Mouse (Mus musculus): ENCODE results near the gene Nfkbil1. TPM values are rescaled to one million over a fixed set of nuclear protein-coding genes. Genes with fewer than 3 reads are reported as not detected.
A peak's percentile ranks its signal among the peaks of the same experiment; 100 is the strongest.

Nfkbil1 gene
- polyA plus RNA-seq, 1 experiment from 2014 or later: 4.3 TPM

GRCm38 (mm10) chr17:35196321-35196641 is 39.3 kb downstream of the Nfkbil1 start:
- DNase-seq (ENCODE audit: low spot score) (no peak), ATAC-seq (replicated peaks; ENCODE audit: low FRiP score, low TSS enrichment, low read depth) (0 out of 2 replicates have a peak, but pooled peaks have one; percentile 12)
- Histone ChIP-seq H3K9me3 (ENCODE audit: control insufficient read depth, low read length) (no peaks in the 10 kb centered on the region), H3K27me3 (replicated peaks; ENCODE audit: control insufficient read depth, insufficient read depth, low read length) (peaks cover 36% of the 10 kb centered on the region), H3K4me1 (replicated peaks; ENCODE audit: control insufficient read depth, insufficient read depth, low read length) (peaks cover 19% of the 10 kb centered on the region; the same call in 1 of the 2 replicates), H3K4me2 (ENCODE audit: low read length) (peak overlapping the region; percentile 60), H3K4me3 (ENCODE audit: low read depth, low read length) (peak overlapping the region; percentile 26), H3K36me3 (ENCODE audit: control insufficient read depth, insufficient read depth, low read length) (no peaks in the 10 kb centered on the region), H3K9ac (ENCODE audit: low read length) (no peak overlapping the region; the same call in 1 of the 2 replicates), H3K27ac (ENCODE audit: low read depth) (no peak overlapping the region)
- WGBS: 32% methylated on average over 9 of the region's 9 CpGs

GRCm38 (mm10) chr17:35195631-35196320 is 39.8 kb downstream of the Nfkbil1 start:
- ATAC-seq (replicated peaks; ENCODE audit: low FRiP score, low TSS enrichment, low read depth) (peak; percentile 77), DNase-seq (ENCODE audit: low spot score) (peak; percentile 88)
- no peaks in the 10 kb centered on the region for H3K36me3 ChIP-seq (ENCODE audit: control insufficient read depth, insufficient read depth, low read length)
- H3K9me3 ChIP-seq (ENCODE audit: control insufficient read depth, low read length): no peaks in the 10 kb centered on the region
- peaks cover 19% of the 10 kb centered on the region; the same call in 1 of the 2 replicates for H3K4me1 ChIP-seq (replicated peaks; ENCODE audit: control insufficient read depth, insufficient read depth, low read length)
- WGBS: 1% methylated on average over 64 of the region's 66 CpGs
- H3K4me2 ChIP-seq (ENCODE audit: low read length): peak overlapping the region; percentile 60
- H3K27me3 ChIP-seq (replicated peaks; ENCODE audit: control insufficient read depth, insufficient read depth, low read length): peaks cover 31% of the 10 kb centered on the region
- H3K4me3 ChIP-seq (ENCODE audit: low read depth, low read length): peak overlapping the region; percentile 26
- H3K9ac ChIP-seq (ENCODE audit: low read length): no peak overlapping the region; the same call in 1 of the 2 replicates
- H3K27ac ChIP-seq (ENCODE audit: low read depth): no peak overlapping the region

- Histone ChIP-seq H3K36me3 (ENCODE audit: control insufficient read depth, insufficient read depth, low read length) (no peaks in the 10 kb centered on the region), H3K4me1 (replicated peaks; ENCODE audit: control insufficient read depth, insufficient read depth, low read length) (peaks cover 19% of the 10 kb centered on the region; the same call in 1 of the 2 replicates), H3K4me2 (ENCODE audit: low read length) (peak overlapping the region; percentile 60), H3K4me3 (ENCODE audit: low read depth, low read length) (peak overlapping the region; percentile 26), H3K9ac (ENCODE audit: low read length) (no peak overlapping the region; the same call in 1 of the 2 replicates), H3K27ac (ENCODE audit: low read depth) (no peak overlapping the region), H3K27me3 (replicated peaks; ENCODE audit: control insufficient read depth, insufficient read depth, low read length) (peaks cover 29% of the 10 kb centered on the region), H3K9me3 (ENCODE audit: control insufficient read depth, low read length) (no peaks in the 10 kb centered on the region)
- DNase-seq (ENCODE audit: low spot score) (no peak), ATAC-seq (replicated peaks; ENCODE audit: low FRiP score, low TSS enrichment, low read depth) (no peak)
- 36% methylated on average over 19 of the region's 19 CpGs for WGBS
Measured at GRCm38 (mm10) chr17:35194844-35195630, 40.6 kb downstream of the Nfkbil1 start.

DNA sequence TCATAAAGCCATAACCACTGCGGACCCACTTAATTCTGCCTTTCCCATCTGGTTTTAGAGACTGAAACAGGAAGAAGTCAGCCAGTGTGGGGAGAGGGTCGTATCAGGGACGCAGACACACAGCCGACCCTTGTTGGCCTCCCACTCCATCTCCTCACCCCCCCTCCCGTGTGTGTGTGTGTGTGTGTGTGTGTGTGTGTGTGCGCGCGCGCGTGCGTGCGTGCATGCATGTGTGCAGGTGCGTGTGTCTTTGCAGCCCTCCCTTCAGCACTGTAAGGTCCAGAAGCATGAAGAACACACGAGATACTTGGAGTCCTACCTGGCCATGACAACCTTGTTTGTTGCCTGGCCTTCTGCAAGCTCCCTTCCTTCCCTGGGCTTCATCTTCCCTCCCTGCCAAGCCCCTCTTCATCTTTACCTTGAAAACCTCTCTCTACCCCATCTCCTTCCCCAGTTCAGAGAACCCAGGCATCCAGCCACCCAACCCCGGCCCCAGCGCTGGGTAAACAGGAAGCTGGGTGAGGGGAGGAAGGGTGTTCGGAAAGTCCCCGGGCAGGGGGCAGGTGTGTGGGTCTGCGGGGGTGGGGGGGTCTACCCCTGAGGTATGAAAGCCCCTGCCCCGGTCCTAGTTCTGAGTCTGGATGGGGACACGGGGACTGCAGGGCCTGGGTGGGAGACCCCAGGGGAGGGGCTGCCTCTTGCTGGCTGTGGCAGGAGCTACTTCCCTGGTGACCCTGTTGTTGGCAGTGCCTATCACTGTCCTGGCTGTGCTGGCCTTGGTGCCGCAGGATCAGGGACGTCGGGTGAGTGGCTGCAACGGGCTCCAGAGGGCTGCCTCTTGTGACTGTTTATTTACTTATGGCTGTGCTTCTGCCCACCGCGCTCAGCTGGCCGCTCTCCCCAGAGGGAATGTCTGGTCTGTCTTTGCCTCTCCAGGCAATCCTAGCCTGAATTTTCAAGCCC is 41.4 kb downstream of the Nfkbil1 start, which contains the start of gene Ltb:
Gene Ltb, plus strand, starts transcription at position 559 of the 963 bp plus-strand sequence.
- ATAC-seq (replicated peaks; ENCODE audit: low FRiP score, low TSS enrichment, low read depth): no peak
- H3K9ac ChIP-seq (ENCODE audit: low read length): no peak within 1 kb of the TSS
- peaks cover 23% of the 10 kb centered on the region for H3K27me3 ChIP-seq (replicated peaks; ENCODE audit: control insufficient read depth, insufficient read depth, low read length)
- WGBS: 48% methylated on average over 28 of the region's 28 CpGs
- H3K4me3 ChIP-seq (ENCODE audit: low read depth, low read length): peak within 1 kb of the TSS; percentile 26
- no peaks in the 10 kb centered on the region for H3K9me3 ChIP-seq (ENCODE audit: control insufficient read depth, low read length)
- peak within 1 kb of the TSS; percentile 60 for H3K4me2 ChIP-seq (ENCODE audit: low read length)
- H3K36me3 ChIP-seq (ENCODE audit: control insufficient read depth, insufficient read depth, low read length): no peaks in the 10 kb centered on the region
- H3K4me1 ChIP-seq (replicated peaks; ENCODE audit: control insufficient read depth, insufficient read depth, low read length): peaks cover 19% of the 10 kb centered on the region; the same call in 1 of the 2 replicates
- DNase-seq (ENCODE audit: low spot score): no peak
- no peak within 1 kb of the TSS for H3K27ac ChIP-seq (ENCODE audit: low read depth)

DNA sequence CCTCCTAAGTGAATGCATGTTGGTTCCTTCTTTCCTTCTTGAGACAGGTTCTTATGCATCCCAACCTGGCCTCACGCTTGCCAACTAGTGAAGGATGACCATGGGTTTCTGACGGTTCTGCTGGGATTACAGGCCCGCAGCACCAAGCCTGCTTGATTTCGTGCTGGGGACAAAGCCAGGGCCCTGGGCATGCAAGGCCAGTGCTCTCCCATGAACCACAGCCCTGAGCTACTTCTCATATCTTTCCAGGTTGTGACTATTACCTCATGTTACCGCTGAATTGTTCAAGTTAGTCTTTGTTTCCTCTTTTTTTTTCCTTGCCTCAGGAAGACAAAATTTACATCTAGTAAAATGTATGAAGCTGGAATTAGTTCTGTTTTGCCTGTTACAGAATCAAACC is 42.7 kb downstream of the Nfkbil1 start:
- WGBS: 87% methylated on average over 5 of the region's 5 CpGs

DNA sequence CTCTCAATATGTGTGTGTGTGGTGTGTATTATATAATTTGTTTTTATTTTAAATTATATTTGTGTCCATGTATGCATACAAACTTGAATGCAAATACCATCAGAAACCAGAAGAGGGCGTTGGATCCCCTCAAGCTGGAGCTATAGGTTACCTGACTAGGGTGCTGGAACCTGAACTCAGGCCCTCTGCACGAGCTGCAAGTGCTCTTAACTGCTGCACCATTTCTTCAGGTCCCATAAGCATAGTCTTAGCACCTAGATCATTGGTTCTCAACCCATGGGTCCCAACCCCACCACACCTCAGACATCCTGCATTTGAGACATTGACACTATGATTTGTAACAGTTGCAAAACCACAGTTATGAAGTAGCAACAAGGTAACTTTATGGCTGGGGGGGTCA is 43.9 kb downstream of the Nfkbil1 start:
- H3K9ac ChIP-seq (ENCODE audit: low read length): no peak overlapping the region
- H3K4me2 ChIP-seq (ENCODE audit: low read length): no peak overlapping the region
- H3K27me3 ChIP-seq (replicated peaks; ENCODE audit: control insufficient read depth, insufficient read depth, low read length): peaks cover 18% of the 10 kb centered on the region
- no peak for ATAC-seq (replicated peaks; ENCODE audit: low FRiP score, low TSS enrichment, low read depth)
- H3K27ac ChIP-seq (ENCODE audit: low read depth): no peak overlapping the region
- H3K36me3 ChIP-seq (ENCODE audit: control insufficient read depth, insufficient read depth, low read length): no peaks in the 10 kb centered on the region
- H3K9me3 ChIP-seq (ENCODE audit: control insufficient read depth, low read length): no peaks in the 10 kb centered on the region
- peaks cover 19% of the 10 kb centered on the region; the same call in 1 of the 2 replicates for H3K4me1 ChIP-seq (replicated peaks; ENCODE audit: control insufficient read depth, insufficient read depth, low read length)
- no peak for DNase-seq (ENCODE audit: low spot score)
- no peak overlapping the region for H3K4me3 ChIP-seq (ENCODE audit: low read depth, low read length)
- WGBS: 61% methylated on average over 2 of the region's 2 CpGs

More for the DNA sequence above, 42.7 kb downstream of the Nfkbil1 start:
- Histone ChIP-seq H3K27me3 (replicated peaks; ENCODE audit: control insufficient read depth, insufficient read depth, low read length) (peaks cover 23% of the 10 kb centered on the region), H3K4me1 (replicated peaks; ENCODE audit: control insufficient read depth, insufficient read depth, low read length) (peaks cover 19% of the 10 kb centered on the region; the same call in 1 of the 2 replicates), H3K4me2 (ENCODE audit: low read length) (no peak overlapping the region), H3K9ac (ENCODE audit: low read length) (no peak overlapping the region), H3K27ac (ENCODE audit: low read depth) (no peak overlapping the region), H3K4me3 (ENCODE audit: low read depth, low read length) (no peak overlapping the region), H3K36me3 (ENCODE audit: control insufficient read depth, insufficient read depth, low read length) (no peaks in the 10 kb centered on the region), H3K9me3 (ENCODE audit: control insufficient read depth, low read length) (no peaks in the 10 kb centered on the region)
- DNase-seq (ENCODE audit: low spot score): no peak
- no peak for ATAC-seq (replicated peaks; ENCODE audit: low FRiP score, low TSS enrichment, low read depth)

DNA sequence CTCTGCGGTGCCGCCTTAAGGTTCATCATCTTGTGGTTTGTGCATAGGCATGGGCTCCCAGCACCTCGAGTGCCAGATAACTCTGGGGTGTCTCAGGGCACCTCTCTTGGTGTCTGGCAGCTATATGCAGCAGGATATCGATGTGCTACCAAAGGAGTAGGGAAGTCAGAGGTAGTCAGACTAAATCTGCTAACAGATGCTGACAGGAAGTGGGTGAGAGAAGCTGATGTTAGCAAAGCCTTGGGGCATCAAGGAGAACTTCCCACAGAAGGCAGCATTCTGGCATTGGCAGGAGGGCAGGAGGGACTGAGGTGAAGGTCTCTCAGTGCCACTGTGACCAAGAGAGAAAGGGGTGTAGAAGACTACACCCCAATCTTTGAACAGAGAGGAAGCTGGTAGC is 45.5 kb downstream of the Nfkbil1 start:
- no peak overlapping the region for H3K4me2 ChIP-seq (ENCODE audit: low read length)
- H3K4me1 ChIP-seq (replicated peaks; ENCODE audit: control insufficient read depth, insufficient read depth, low read length): peaks cover 16% of the 10 kb centered on the region
- 63% methylated on average over 4 of the region's 4 CpGs for WGBS
- no peaks in the 10 kb centered on the region for H3K9me3 ChIP-seq (ENCODE audit: control insufficient read depth, low read length)
- H3K27me3 ChIP-seq (replicated peaks; ENCODE audit: control insufficient read depth, insufficient read depth, low read length): peaks cover 5% of the 10 kb centered on the region
- H3K27ac ChIP-seq (ENCODE audit: low read depth): no peak overlapping the region
- no peaks in the 10 kb centered on the region for H3K36me3 ChIP-seq (ENCODE audit: control insufficient read depth, insufficient read depth, low read length)
- ATAC-seq (replicated peaks; ENCODE audit: low FRiP score, low TSS enrichment, low read depth) (no peak), DNase-seq (ENCODE audit: low spot score) (no peak)
- H3K4me3 ChIP-seq (ENCODE audit: low read depth, low read length): no peak overlapping the region
- no peak overlapping the region for H3K9ac ChIP-seq (ENCODE audit: low read length)

GRCm38 (mm10) chr17:35189186-35189585 is 46.4 kb downstream of the Nfkbil1 start:
- Histone ChIP-seq H3K9ac (ENCODE audit: low read length) (no peak overlapping the region), H3K4me1 (replicated peaks; ENCODE audit: control insufficient read depth, insufficient read depth, low read length) (peaks cover 9% of the 10 kb centered on the region), H3K36me3 (ENCODE audit: control insufficient read depth, insufficient read depth, low read length) (no peaks in the 10 kb centered on the region), H3K27ac (ENCODE audit: low read depth) (no peak overlapping the region), H3K9me3 (ENCODE audit: control insufficient read depth, low read length) (no peaks in the 10 kb centered on the region), H3K4me3 (ENCODE audit: low read depth, low read length) (no peak overlapping the region), H3K27me3 (replicated peaks; ENCODE audit: control insufficient read depth, insufficient read depth, low read length) (no peaks in the 10 kb centered on the region; the same call in 1 of the 2 replicates), H3K4me2 (ENCODE audit: low read length) (no peak overlapping the region)
- ATAC-seq (replicated peaks; ENCODE audit: low FRiP score, low TSS enrichment, low read depth) (no peak), DNase-seq (ENCODE audit: low spot score) (no peak)
- WGBS: 50% methylated on average over 1 of the region's 1 CpGs

All from intestine, embryonic 14.5 days (tissue).